Mouse (Mus musculus): Measurements from ENCODE around the gene Mrps34. TPM values are rescaled to one million over a fixed set of nuclear protein-coding genes. Genes with fewer than 3 reads are reported as not detected.

The Mrps34 gene
- polyA plus RNA-seq, 1 experiment from 2014 or later, result 80.4 TPM

- WGBS, result 15% methylated on average over 23 of the region's 23 CpGs
- Histone ChIP-seq H3K27ac (peak overlapping the region; percentile 87), H3K4me1 (peaks cover 36% of the 10 kb centered on the region), H3K36me3 (peaks cover 70% of the 10 kb centered on the region), H3K9me3 (no peaks in the 10 kb centered on the region), H3K27me3 (no peaks in the 10 kb centered on the region), H3K4me2 (replicated peaks) (peak overlapping the region; percentile 100), H3K4me3 (peak overlapping the region; percentile 90), H3K9ac (peak overlapping the region; percentile 94)
- ATAC-seq (ENCODE audit: low FRiP score, low read depth), result no peak
Observed at GRCm38 (mm10) chr17:24895571-24896240, 790 bp downstream of the Mrps34 start.

DNA sequence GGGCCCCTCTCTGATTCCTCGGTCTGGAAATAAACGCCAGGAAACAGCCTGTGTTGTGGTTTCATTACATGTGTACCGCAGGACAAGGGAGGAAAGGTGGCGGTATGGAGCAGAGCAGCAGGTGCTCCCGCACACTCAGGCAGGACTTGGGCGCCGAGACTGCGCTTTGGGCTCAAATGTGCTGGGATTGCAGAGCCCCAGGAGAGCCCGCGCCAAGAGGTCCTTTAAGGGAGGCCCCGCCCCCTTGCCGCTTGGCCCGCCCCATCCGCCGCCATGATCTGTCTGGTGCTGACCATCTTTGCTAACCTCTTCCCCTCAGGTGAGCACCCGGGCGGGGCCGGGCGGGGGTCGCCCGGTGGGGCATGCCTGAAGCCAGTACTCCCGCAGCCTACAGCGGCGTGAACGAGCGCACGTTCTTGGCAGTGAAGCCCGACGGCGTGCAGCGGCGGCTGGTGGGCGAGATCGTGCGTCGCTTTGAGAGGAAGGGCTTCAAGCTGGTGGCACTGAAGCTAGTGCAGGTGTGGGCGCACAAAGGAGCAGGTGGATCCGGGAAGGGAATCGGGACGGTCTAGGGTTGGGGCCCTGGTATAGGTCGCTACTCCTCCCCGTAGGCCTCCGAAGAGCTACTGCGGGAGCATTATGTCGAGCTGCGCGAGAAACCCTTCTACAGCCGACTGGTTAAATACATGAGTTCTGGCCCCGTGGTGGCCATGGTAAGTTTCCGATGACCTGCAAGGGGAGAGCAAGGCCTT is 1.5 kb downstream of the Mrps34 start, which contains the start of gene Nme3:
TSS of gene Nme3 (plus strand) at position 260 of the 752 bp plus-strand sequence.
- peak within 1 kb of the TSS; percentile 87 for H3K27ac ChIP-seq
- H3K9me3 ChIP-seq, result no peaks in the 10 kb centered on the region
- peak within 1 kb of the TSS; percentile 94 for H3K9ac ChIP-seq
- peak within 1 kb of the TSS; percentile 100 for H3K4me2 ChIP-seq (replicated peaks)
- peak; percentile 52; the same call in 1 of the 2 replicates for ATAC-seq (ENCODE audit: low FRiP score, low read depth)
- 2% methylated on average over 50 of the region's 50 CpGs for WGBS
- no peaks in the 10 kb centered on the region for H3K27me3 ChIP-seq
- peaks cover 36% of the 10 kb centered on the region for H3K4me1 ChIP-seq
- peaks cover 70% of the 10 kb centered on the region for H3K36me3 ChIP-seq
- H3K4me3 ChIP-seq, result peak within 1 kb of the TSS; percentile 90

DNA sequence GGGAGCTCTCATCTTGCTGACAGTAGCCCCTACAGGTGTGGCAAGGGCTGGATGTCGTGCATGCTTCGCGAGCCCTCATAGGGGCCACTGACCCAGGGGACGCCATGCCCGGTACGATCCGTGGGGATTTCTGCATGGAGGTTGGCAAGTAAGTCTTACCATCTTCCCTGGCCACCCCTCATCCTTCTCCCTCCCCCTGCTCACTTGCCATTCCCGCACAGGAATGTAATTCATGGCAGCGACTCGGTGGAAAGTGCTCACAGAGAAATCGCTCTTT is 2.0 kb downstream of the Mrps34 start:
- Histone ChIP-seq H3K4me2 (replicated peaks) (peak overlapping the region; percentile 100), H3K27me3 (no peaks in the 10 kb centered on the region), H3K9me3 (no peaks in the 10 kb centered on the region), H3K4me3 (peak overlapping the region; percentile 90), H3K9ac (peak overlapping the region; percentile 94), H3K27ac (peak overlapping the region; percentile 87; the same call in 1 of the 2 replicates), H3K4me1 (peaks cover 36% of the 10 kb centered on the region), H3K36me3 (peaks cover 70% of the 10 kb centered on the region)
- WGBS, result 33% methylated on average over 11 of the region's 11 CpGs
- no peak for ATAC-seq (ENCODE audit: low FRiP score, low read depth)

DNA sequence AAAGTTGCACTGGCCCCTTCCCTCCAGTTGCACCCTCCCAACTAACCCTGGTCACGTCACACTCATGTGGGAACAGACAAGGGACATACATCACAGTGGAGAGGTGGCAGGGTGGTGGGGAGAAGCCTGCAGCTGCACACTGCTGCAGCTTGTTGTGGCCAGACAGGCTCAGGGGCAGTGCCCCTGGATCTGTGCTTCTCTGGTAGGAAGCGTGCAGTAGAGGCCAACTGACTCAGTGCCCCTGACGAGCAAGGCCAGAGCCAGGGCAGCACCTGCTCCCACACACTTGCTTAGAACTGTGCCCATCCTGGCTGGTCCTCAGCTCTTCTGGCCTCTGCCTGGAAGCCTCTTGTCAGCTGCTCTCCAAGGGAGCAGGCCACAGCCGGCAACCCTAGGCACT is 2.7 kb downstream of the Mrps34 start:
- Histone ChIP-seq H3K9me3 (no peaks in the 10 kb centered on the region), H3K27me3 (no peaks in the 10 kb centered on the region), H3K4me1 (peaks cover 36% of the 10 kb centered on the region), H3K4me3 (peak overlapping the region; percentile 90), H3K9ac (peak overlapping the region; percentile 94), H3K36me3 (peaks cover 70% of the 10 kb centered on the region), H3K4me2 (replicated peaks) (peak overlapping the region; percentile 100), H3K27ac (no peak overlapping the region)
- WGBS, result 78% methylated on average over 4 of the region's 4 CpGs
- ATAC-seq (ENCODE audit: low FRiP score, low read depth), result no peak

GRCm38 (mm10) chr17:24898041-24898854 is 3.3 kb downstream of the Mrps34 start:
- Histone ChIP-seq H3K4me1 (peaks cover 36% of the 10 kb centered on the region), H3K9me3 (no peaks in the 10 kb centered on the region), H3K36me3 (peaks cover 70% of the 10 kb centered on the region), H3K4me3 (no peak overlapping the region), H3K4me2 (replicated peaks) (peak overlapping the region; percentile 100; the same call in 1 of the 2 replicates), H3K27ac (no peak overlapping the region), H3K9ac (0 out of 2 replicates have a peak overlapping the region, but pooled peaks have one; percentile 94), H3K27me3 (no peaks in the 10 kb centered on the region)
- WGBS, result 74% methylated on average over 4 of the region's 4 CpGs
- ATAC-seq (ENCODE audit: low FRiP score, low read depth), result no peak

- no peak overlapping the region for H3K4me2 ChIP-seq (replicated peaks)
- WGBS, result 89% methylated on average over 5 of the region's 5 CpGs
- no peak overlapping the region for H3K9ac ChIP-seq
- no peak overlapping the region for H3K27ac ChIP-seq
- no peaks in the 10 kb centered on the region for H3K27me3 ChIP-seq
- H3K4me1 ChIP-seq, result peaks cover 28% of the 10 kb centered on the region
- H3K4me3 ChIP-seq, result no peak overlapping the region
- peaks cover 73% of the 10 kb centered on the region for H3K36me3 ChIP-seq
- ATAC-seq (ENCODE audit: low FRiP score, low read depth), result no peak
- no peaks in the 10 kb centered on the region for H3K9me3 ChIP-seq
Observed at GRCm38 (mm10) chr17:24899153-24899552, 4.2 kb downstream of the Mrps34 start.

DNA sequence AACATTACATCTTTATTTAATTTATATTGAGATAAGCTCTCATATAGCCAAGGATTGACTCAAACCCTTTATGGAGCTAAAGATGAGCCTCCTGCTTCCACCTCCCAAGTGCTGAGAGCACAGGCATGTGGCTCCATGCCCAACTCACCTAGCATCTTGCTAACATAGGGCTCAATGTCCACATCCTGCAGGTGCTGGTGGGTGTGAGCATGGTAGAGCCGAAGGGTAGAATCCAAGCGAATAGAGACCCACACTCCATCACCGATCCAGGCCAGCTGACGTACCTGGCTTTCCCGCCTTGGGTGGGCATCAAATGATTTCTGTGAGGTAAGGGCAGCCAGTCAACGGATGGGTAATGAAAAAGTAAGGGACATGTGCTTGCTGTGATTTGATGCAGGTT is 5.1 kb downstream of the Mrps34 start:
- 95% methylated on average over 6 of the region's 6 CpGs for WGBS
- Histone ChIP-seq H3K4me2 (replicated peaks) (no peak overlapping the region), H3K27me3 (no peaks in the 10 kb centered on the region), H3K9ac (no peak overlapping the region), H3K36me3 (peaks cover 82% of the 10 kb centered on the region), H3K9me3 (no peaks in the 10 kb centered on the region), H3K4me1 (peaks cover 24% of the 10 kb centered on the region), H3K4me3 (no peak overlapping the region), H3K27ac (no peak overlapping the region)
- no peak for ATAC-seq (ENCODE audit: low FRiP score, low read depth)

DNA sequence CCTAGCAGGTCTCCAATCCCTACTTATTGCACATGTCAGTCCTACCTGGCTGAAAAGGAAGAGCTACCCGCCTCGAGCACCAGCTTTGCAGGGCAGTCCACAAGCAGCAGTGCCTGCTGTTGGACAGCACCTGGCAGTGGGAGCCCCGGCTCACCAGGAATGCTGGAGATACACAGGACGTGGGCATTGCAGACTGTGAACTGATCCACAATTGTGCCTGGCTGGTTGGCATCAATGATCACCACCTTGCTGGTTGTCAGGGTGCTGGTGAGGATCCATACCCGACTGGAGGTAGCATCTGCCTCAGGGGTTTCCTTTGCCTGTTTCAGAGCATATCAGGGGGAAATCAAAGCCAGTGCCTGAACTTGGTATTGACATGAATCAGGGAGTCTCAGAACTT is 7.2 kb downstream of the Mrps34 start:
- Histone ChIP-seq H3K9ac (no peak overlapping the region), H3K4me2 (replicated peaks) (no peak overlapping the region), H3K27ac (no peak overlapping the region), H3K27me3 (no peaks in the 10 kb centered on the region), H3K36me3 (peaks cover 100% of the 10 kb centered on the region), H3K4me3 (no peak overlapping the region), H3K4me1 (peaks cover 9% of the 10 kb centered on the region), H3K9me3 (no peaks in the 10 kb centered on the region)
- WGBS, result 84% methylated on average over 5 of the region's 5 CpGs
- no peak for ATAC-seq (ENCODE audit: low FRiP score, low read depth)

- no peak for ATAC-seq (ENCODE audit: low FRiP score, low read depth)
- Histone ChIP-seq H3K4me3 (no peak overlapping the region), H3K27ac (no peak overlapping the region), H3K4me1 (peaks cover 1% of the 10 kb centered on the region; the same call in 1 of the 2 replicates), H3K36me3 (peaks cover 100% of the 10 kb centered on the region), H3K9ac (no peak overlapping the region), H3K9me3 (no peaks in the 10 kb centered on the region), H3K4me2 (replicated peaks) (no peak overlapping the region), H3K27me3 (no peaks in the 10 kb centered on the region)
- WGBS, result 67% methylated on average over 9 of the region's 9 CpGs
Observed at GRCm38 (mm10) chr17:24902671-24903474, 8.0 kb downstream of the Mrps34 start.

DNA sequence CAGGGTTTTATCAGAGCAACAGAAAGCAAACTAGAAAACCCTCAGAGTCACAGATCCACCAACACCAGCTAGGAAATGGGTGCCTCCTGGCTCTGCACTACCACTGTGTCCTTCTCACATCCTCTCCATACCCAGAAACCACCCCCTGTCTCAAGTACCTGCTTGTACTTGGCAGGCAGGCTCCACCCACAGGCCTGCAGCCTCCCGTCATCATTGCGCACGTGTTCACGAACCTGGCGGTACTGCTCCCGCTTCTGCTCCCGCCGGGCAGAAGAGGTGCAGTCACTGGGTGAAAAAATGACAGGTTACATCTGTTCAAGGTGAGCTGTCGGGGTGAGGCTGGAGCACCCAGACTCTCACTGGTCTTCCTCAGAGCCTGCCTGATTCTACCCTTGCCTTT is 8.9 kb downstream of the Mrps34 start:
- ATAC-seq (ENCODE audit: low FRiP score, low read depth), result no peak
- H3K4me2 ChIP-seq (replicated peaks), result no peak overlapping the region
- no peaks in the 10 kb centered on the region for H3K27me3 ChIP-seq
- H3K4me3 ChIP-seq, result no peak overlapping the region
- no peak overlapping the region for H3K27ac ChIP-seq
- peaks cover 100% of the 10 kb centered on the region for H3K36me3 ChIP-seq
- no peaks in the 10 kb centered on the region for H3K9me3 ChIP-seq
- WGBS, result 92% methylated on average over 9 of the region's 9 CpGs
- H3K9ac ChIP-seq, result no peak overlapping the region
- H3K4me1 ChIP-seq, result no peaks in the 10 kb centered on the region

DNA sequence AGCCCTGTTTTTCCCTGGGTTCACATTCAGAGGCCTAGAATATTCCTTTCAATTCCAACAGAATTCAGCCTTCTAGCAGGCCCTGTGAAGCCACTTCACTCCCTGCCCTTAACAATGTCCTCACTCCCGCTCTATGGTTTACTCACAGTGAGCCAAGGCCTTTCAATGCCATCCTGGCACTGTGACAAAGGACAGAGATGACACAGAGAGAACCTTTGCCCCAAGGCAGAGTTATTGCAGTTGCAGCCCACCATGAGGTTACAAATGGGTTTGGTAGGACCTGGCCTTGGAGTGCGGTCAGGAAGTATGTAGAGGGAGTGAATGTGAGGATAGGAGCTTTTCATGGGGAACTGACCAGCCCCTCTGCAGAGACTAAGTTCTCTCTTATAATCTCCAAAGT is 12.7 kb downstream of the Mrps34 start:
- no peaks in the 10 kb centered on the region for H3K4me1 ChIP-seq
- 100% methylated on average over 2 of the region's 2 CpGs for WGBS
- ATAC-seq (ENCODE audit: low FRiP score, low read depth), result no peak
- H3K27me3 ChIP-seq, result no peaks in the 10 kb centered on the region
- H3K4me3 ChIP-seq, result no peak overlapping the region
- no peak overlapping the region for H3K27ac ChIP-seq
- no peak overlapping the region for H3K9ac ChIP-seq
- H3K36me3 ChIP-seq, result peaks cover 99% of the 10 kb centered on the region
- H3K9me3 ChIP-seq, result no peaks in the 10 kb centered on the region
- no peak overlapping the region for H3K4me2 ChIP-seq (replicated peaks)

Measured in limb, embryonic 13.5 days (tissue).